In the genomic region with DNA sequence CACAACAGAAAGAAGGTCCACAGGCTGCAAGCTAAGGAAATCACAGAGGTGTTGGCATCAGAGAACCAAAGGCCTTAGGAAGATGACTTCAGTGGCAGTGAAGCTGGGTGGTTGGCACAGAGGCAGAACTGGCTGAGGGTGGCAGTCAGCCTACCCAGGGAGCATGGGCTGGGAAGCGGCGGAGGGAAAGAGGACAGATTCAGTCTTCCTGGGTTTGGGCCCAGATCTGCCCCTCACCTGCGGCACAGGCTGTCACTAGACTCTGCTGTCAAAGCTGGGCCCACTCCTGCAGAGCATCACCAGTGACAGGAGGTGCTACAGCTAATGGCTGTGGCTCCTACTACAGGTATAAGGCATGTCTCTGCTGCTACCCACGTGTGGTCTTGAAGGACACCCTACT, we compare ENCODE assay signal across 18 mouse cellular contexts.
"Had no signal": no experiment of that assay in that cellular context is flagged by ENCODE, and none has a peak within 500 bp of the region (broad histone marks: within the 10 kb centered on the region; RNA-seq: fewer than 3 reads in every experiment).

No protein-coding gene starts in this region.

- H3K9me3 ChIP-seq: limb, embryonic 12.5 days; liver, embryonic 13.5 days; lung, embryonic 15.5 days; megakaryocyte, embryonic 14.5 days; neural tube, embryonic 12.5 days; stomach, embryonic 15.5 days had no signal

- H3K4me2 ChIP-seq: limb, embryonic 12.5 days; liver, embryonic 13.5 days; lung, embryonic 15.5 days; neural tube, embryonic 12.5 days; stomach, embryonic 15.5 days had no signal

- H3K9ac ChIP-seq: limb, embryonic 12.5 days; liver, embryonic 13.5 days; liver, postnatal 0 days; lung, embryonic 15.5 days; neural tube, embryonic 12.5 days; stomach, embryonic 15.5 days had no signal

- H3K4me3 ChIP-seq: limb, embryonic 12.5 days; liver, embryonic 13.5 days; lung, embryonic 15.5 days; megakaryocyte, embryonic 14.5 days; neural tube, embryonic 12.5 days; stomach, embryonic 15.5 days had no signal

- H3K27ac ChIP-seq: limb, embryonic 12.5 days; liver, embryonic 13.5 days; lung, embryonic 15.5 days; macrophage; neural tube, embryonic 12.5 days; stomach, embryonic 15.5 days had no signal

- H3K36me3 ChIP-seq: limb, embryonic 12.5 days; liver, embryonic 13.5 days; lung, embryonic 15.5 days; neural tube, embryonic 12.5 days; stomach, embryonic 15.5 days had no signal

- ATAC-seq: liver, postnatal 0 days had no signal

- DNase-seq: kidney, adult 18-20 months; kidney, postnatal 10 days; layer of hippocampus, adult 9-11 months; layer of hippocampus, postnatal 36 days; liver; liver, embryonic 13.5 days; liver, postnatal 0 days; lung, postnatal 14 days; midbrain, embryonic 14.5 days; right cerebral cortex, postnatal 14 days; thymus, adult 2 months; thymus, postnatal 25 days had no signal

- H3K27me3 ChIP-seq: limb, embryonic 12.5 days; liver, embryonic 13.5 days; lung, embryonic 15.5 days; megakaryocyte, embryonic 14.5 days; neural tube, embryonic 12.5 days; stomach, embryonic 15.5 days had no signal
